Mouse (Mus musculus) urinary bladder, postnatal 25 days (tissue): ENCODE data around the gene Ptpra.

ENCODE experiments used
- DNase-seq: peaks from one replicate; pipeline ENCODE4 v3.0.0; 2022; ENCODE audit warnings: low spot score

Gene Ptpra

GRCm38 (mm10) chr2:130597601-130598010 lies 147.5 kb downstream of the Ptpra start:
- DNase-seq, result no peak

- DNase-seq, result no peak
Observed at GRCm38 (mm10) chr2:130598399-130598798, 148.3 kb downstream of the Ptpra start.

- DNase-seq, result no peak
Observed at GRCm38 (mm10) chr2:130602195-130602594, 152.1 kb downstream of the Ptpra start.
